Mouse (Mus musculus): Measurements from ENCODE around the gene Unc13c. TPM values are rescaled to one million over a fixed set of nuclear protein-coding genes. Genes with fewer than 3 reads are reported as not detected.

The Unc13c gene
- polyA plus RNA-seq, 1 experiment: not detected

DNA sequence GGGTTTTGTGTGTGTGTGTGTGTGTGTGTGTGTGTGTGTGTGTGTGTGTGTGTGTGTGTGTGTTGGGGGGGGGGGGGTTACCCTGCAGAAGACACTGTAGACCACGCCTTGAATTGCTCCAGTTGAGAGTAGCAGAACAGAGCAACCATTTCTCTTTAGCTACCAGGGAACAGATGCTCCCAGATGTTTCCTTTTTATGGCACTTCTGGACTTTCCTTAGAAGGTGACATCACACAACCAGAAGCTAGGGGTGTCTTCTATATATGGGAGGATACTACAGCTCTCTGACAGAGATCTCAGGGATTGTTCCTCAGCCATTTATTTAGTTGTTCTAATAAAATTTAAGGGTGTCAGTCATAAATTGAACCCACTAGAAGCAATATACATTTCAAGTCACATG is 85.2 kb downstream of the Unc13c start:
- Histone ChIP-seq H3K4me3 (ENCODE audit: control insufficient read depth, insufficient read depth, low read length) (no peak overlapping the region), H3K27ac (ENCODE audit: control insufficient read depth, insufficient read depth, low read length) (no peak overlapping the region), H3K36me3 (ENCODE audit: control insufficient read depth, insufficient read depth, low read length) (no peaks in the 10 kb centered on the region), H3K27me3 (ENCODE audit: control insufficient read depth, insufficient read depth, low read length) (no peaks in the 10 kb centered on the region), H3K4me1 (replicated peaks; ENCODE audit: control insufficient read depth, insufficient read depth, low read length) (no peaks in the 10 kb centered on the region)
- no peak for DNase-seq
- TF ChIP-seq CTCF (IDR thresholded peaks at IDR 0.05; ENCODE audit: borderline replicate concordance, control insufficient read depth, extremely low read depth, insufficient read depth, low read length, poor library complexity) (no peak), POLR2A (IDR thresholded peaks at IDR 0.05; ENCODE audit: control insufficient read depth, extremely low read depth, insufficient read depth, low read length, poor library complexity) (no peak)
- 71% methylated on average over 1 of the region's 1 CpGs for WGBS

DNA sequence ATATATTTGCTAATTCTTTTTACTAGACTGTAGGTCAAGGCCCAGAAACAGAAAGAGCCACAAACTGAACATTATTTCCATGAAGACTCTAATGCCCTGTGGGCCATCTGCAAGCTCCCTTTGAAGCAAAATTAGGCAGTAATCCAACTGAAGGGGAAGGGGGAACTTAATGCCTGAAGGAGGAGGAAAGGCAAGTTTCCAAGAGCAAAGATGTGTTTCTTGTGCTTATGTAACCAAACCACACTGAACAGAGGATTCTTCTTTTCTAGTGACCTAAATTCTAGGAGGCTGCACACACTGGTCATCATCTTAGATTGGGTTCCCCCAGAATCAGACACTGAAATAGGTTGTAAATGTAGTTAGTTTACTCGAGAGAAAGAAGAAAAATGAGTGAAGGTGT is 85.6 kb downstream of the Unc13c start:
- Histone ChIP-seq H3K36me3 (ENCODE audit: control insufficient read depth, insufficient read depth, low read length) (no peaks in the 10 kb centered on the region), H3K27ac (ENCODE audit: control insufficient read depth, insufficient read depth, low read length) (no peak overlapping the region), H3K4me3 (ENCODE audit: control insufficient read depth, insufficient read depth, low read length) (no peak overlapping the region), H3K4me1 (replicated peaks; ENCODE audit: control insufficient read depth, insufficient read depth, low read length) (no peaks in the 10 kb centered on the region), H3K27me3 (ENCODE audit: control insufficient read depth, insufficient read depth, low read length) (no peaks in the 10 kb centered on the region)
- WGBS: 39% methylated on average over 1 of the region's 1 CpGs
- no peak for DNase-seq
- TF ChIP-seq POLR2A (IDR thresholded peaks at IDR 0.05; ENCODE audit: control insufficient read depth, extremely low read depth, insufficient read depth, low read length, poor library complexity): no peak
- no peak for TF ChIP-seq CTCF (IDR thresholded peaks at IDR 0.05; ENCODE audit: borderline replicate concordance, control insufficient read depth, extremely low read depth, insufficient read depth, low read length, poor library complexity)

DNA sequence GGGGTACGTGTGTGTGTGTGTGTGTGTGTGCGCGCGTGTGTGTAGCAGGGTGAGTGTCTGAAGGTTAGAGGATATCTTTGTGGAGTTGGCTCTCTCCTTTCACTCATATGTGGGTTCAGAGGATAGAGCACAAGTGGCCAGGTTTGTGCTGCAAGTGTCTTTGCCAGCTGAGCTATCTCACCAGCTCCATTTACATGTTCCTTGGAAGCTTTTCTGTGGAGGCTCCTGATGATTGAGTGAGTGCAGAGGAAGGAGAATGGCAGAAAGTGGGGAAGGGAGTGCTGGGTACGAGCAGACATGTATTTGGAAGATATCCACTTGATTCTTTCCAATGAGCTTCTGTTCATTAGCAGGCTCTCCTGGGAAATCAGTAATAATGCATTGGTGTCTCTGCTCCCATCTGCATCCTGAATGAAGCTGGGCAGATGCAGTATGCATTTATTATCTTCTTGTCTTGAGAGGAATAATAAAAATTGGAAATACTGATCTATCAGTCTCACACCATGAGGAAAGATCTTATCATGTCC is 86.3 kb downstream of the Unc13c start:
- H3K36me3 ChIP-seq (ENCODE audit: control insufficient read depth, insufficient read depth, low read length): no peaks in the 10 kb centered on the region
- 89% methylated on average over 5 of the region's 5 CpGs for WGBS
- no peaks in the 10 kb centered on the region for H3K27me3 ChIP-seq (ENCODE audit: control insufficient read depth, insufficient read depth, low read length)
- no peaks in the 10 kb centered on the region for H3K4me1 ChIP-seq (replicated peaks; ENCODE audit: control insufficient read depth, insufficient read depth, low read length)
- TF ChIP-seq POLR2A (IDR thresholded peaks at IDR 0.05; ENCODE audit: control insufficient read depth, extremely low read depth, insufficient read depth, low read length, poor library complexity): no peak
- no peak for TF ChIP-seq CTCF (IDR thresholded peaks at IDR 0.05; ENCODE audit: borderline replicate concordance, control insufficient read depth, extremely low read depth, insufficient read depth, low read length, poor library complexity)
- no peak overlapping the region for H3K27ac ChIP-seq (ENCODE audit: control insufficient read depth, insufficient read depth, low read length)
- H3K4me3 ChIP-seq (ENCODE audit: control insufficient read depth, insufficient read depth, low read length): no peak overlapping the region
- no peak for DNase-seq

DNA sequence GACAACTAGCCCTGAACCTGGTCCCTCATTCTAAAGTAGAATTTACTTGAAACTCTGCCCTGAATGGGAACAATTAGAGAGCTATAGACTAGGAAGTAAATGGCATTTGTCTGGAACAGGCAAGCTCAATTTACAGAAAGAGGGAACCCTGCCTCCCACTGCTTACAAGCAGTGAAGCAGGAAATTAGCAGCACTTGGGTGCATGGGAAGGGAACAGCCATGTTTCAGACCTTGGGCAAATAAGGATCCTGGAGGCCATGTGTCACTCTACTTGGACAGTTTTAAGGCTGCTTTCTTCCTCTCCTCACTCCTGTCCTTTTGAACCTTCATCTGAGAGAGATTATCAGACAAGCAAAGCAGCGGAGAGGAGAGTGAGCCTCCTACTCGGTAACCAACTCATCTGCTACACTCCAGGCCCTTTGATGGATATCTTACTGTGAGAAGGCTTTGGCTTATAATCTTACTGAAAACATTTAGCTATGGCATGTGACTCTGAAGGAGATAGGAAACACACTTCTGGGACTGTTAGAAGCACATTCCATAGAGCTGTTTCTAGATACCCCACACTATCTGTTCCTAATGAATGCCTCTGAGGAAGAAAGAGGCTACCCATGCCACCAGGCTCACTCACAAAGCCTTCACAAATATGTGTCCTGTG is 101.2 kb downstream of the Unc13c start:
- Histone ChIP-seq H3K27me3 (ENCODE audit: control insufficient read depth, insufficient read depth, low read length) (no peaks in the 10 kb centered on the region), H3K4me1 (replicated peaks; ENCODE audit: control insufficient read depth, insufficient read depth, low read length) (no peaks in the 10 kb centered on the region), H3K27ac (ENCODE audit: control insufficient read depth, insufficient read depth, low read length) (no peak overlapping the region), H3K36me3 (ENCODE audit: control insufficient read depth, insufficient read depth, low read length) (no peaks in the 10 kb centered on the region), H3K4me3 (ENCODE audit: control insufficient read depth, insufficient read depth, low read length) (no peak overlapping the region)
- TF ChIP-seq POLR2A (IDR thresholded peaks at IDR 0.05; ENCODE audit: control insufficient read depth, extremely low read depth, insufficient read depth, low read length, poor library complexity) (no peak), CTCF (IDR thresholded peaks at IDR 0.05; ENCODE audit: borderline replicate concordance, control insufficient read depth, extremely low read depth, insufficient read depth, low read length, poor library complexity) (no peak)
- 97% methylated on average over 2 of the region's 2 CpGs for WGBS
- no peak for DNase-seq

DNA sequence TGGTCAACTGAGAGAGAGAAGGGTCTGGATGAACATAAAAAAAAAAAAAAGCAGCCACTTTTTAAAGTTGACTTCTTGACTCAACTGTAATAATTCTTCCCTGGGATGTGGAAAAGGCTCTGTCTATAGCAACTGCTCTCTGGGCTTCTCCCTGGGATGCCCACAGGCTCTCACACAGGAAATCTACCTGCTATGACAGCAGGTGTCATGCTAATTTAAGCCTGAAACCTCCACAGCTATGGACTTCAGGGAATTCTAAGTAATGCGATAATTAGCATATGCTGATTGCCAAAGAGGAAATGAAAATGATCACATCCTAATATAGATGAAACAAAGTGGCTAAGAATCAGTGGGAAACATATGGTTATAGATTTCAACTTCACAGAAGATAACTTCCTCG is 102.1 kb downstream of the Unc13c start:
- WGBS: 86% methylated on average over 2 of the region's 2 CpGs
- DNase-seq: no peak
- H3K36me3 ChIP-seq (ENCODE audit: control insufficient read depth, insufficient read depth, low read length): no peaks in the 10 kb centered on the region
- no peak overlapping the region for H3K27ac ChIP-seq (ENCODE audit: control insufficient read depth, insufficient read depth, low read length)
- no peaks in the 10 kb centered on the region for H3K27me3 ChIP-seq (ENCODE audit: control insufficient read depth, insufficient read depth, low read length)
- TF ChIP-seq CTCF (IDR thresholded peaks at IDR 0.05; ENCODE audit: borderline replicate concordance, control insufficient read depth, extremely low read depth, insufficient read depth, low read length, poor library complexity): no peak
- no peak for TF ChIP-seq POLR2A (IDR thresholded peaks at IDR 0.05; ENCODE audit: control insufficient read depth, extremely low read depth, insufficient read depth, low read length, poor library complexity)
- H3K4me3 ChIP-seq (ENCODE audit: control insufficient read depth, insufficient read depth, low read length): no peak overlapping the region
- H3K4me1 ChIP-seq (replicated peaks; ENCODE audit: control insufficient read depth, insufficient read depth, low read length): no peaks in the 10 kb centered on the region

DNA sequence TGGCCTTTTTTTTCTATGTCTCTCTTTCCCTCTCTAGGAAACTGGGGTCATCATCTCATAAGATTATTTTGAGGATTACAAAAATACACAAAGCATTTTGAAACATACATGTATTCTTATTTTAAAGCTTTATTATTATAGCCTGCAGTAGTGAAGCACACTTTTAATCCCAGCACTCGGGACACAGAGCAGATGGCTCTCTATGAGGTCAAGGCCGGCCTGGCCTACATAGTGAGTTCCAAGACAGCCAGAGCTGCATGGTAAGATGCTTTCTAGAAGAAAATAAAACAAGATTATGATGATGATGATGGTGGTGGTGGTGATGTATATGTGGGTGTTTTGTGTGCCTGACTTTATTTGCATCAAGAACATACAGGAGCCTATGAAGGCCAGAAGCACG is 109.3 kb downstream of the Unc13c start:
- no peak for DNase-seq
- Histone ChIP-seq H3K27me3 (ENCODE audit: control insufficient read depth, insufficient read depth, low read length) (no peaks in the 10 kb centered on the region), H3K4me3 (ENCODE audit: control insufficient read depth, insufficient read depth, low read length) (no peak overlapping the region), H3K4me1 (replicated peaks; ENCODE audit: control insufficient read depth, insufficient read depth, low read length) (no peaks in the 10 kb centered on the region), H3K27ac (ENCODE audit: control insufficient read depth, insufficient read depth, low read length) (no peak overlapping the region), H3K36me3 (ENCODE audit: control insufficient read depth, insufficient read depth, low read length) (no peaks in the 10 kb centered on the region)
- WGBS: 94% methylated on average over 3 of the region's 3 CpGs
- no peak for TF ChIP-seq CTCF (IDR thresholded peaks at IDR 0.05; ENCODE audit: borderline replicate concordance, control insufficient read depth, extremely low read depth, insufficient read depth, low read length, poor library complexity)
- TF ChIP-seq POLR2A (IDR thresholded peaks at IDR 0.05; ENCODE audit: control insufficient read depth, extremely low read depth, insufficient read depth, low read length, poor library complexity): no peak
